Mouse (Mus musculus) 3T3-L1 (cell line): ENCODE results near the gene Frem3.

Experiments used
- DNase-seq: peaks from one replicate; pipeline ENCODE4 v3.0.0-alpha.2; 2015; ENCODE audit warnings: low read depth, low spot score

Frem3 gene

GRCm38 (mm10) chr8:80710670-80711400, 100.0 kb downstream of the Frem3 start:
- peak; percentile 73 for DNase-seq

- DNase-seq, result no peak
Measured at GRCm38 (mm10) chr8:80714461-80714860, 103.6 kb downstream of the Frem3 start.

GRCm38 (mm10) chr8:80732326-80732725, 121.4 kb downstream of the Frem3 start:
- no peak for DNase-seq

DNA sequence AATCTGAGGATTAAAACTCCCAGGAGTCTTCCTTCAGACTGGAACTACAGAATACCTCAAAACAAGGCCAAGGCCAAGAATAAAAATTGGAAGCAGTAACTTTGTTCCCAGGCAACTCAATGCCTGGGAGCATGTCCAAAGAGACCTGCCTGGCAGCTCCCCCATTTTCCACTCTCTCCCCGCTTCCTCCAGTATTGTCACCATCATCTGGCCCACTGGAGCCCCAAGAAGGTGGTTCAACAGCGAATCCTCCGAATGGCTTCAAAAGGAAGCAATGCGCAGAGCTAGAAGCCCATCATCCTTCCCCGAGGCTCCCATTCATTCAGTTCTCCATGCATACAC, 127.1 kb downstream of the Frem3 start:
- DNase-seq, result peak; percentile 40

DNA sequence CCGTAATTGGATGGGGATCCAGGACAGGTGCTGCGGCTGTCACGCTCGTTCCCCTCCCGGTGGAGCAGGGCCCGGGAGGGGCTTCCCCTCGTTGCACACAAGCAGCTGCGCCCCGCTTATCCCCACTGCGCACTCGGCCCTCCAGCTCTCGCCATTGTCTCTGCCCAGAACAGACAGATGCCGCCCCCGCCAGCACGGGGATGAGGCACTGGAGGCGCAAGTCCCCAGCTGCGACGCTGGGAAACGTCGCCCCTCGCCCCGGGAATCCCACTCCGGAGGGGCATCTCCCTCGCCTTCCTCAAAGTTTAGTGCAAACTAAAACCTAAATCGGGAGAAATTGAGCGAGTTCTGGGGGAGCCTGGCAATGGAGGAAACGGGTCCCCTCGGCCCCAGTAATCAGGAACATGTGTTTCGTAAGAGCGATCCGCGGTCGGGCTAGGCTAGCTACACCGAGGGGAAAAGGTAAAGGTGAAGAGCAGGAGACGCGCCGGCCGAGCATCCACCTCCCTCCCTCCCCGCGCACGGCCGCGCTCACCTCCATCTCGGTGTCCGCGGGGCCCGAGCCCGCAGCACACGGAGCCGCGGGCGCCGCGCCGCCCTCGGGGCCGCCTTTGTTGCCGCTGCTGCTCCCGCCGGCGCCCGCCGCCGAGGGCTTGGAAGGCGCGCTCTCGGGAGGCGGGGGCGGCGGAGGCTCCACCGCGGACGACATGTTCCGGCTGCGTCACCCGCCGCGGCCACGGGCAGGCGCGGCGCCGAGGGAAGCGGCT, 127.7 kb downstream of the Frem3 start:
- peak; percentile 31 for DNase-seq

- DNase-seq, result peak; percentile 86
Measured at GRCm38 (mm10) chr8:80739155-80739924, 128.5 kb downstream of the Frem3 start, which contains the start of gene Smarca5. Gene Smarca5 (minus strand): TSS chr8:80739497.

- no peak for DNase-seq
Measured at GRCm38 (mm10) chr8:80739932-80740331, 129.1 kb downstream of the Frem3 start.
